Mouse (Mus musculus): ENCODE results near the gene Rnase11. TPM values are rescaled to one million over a fixed set of nuclear protein-coding genes. Genes with fewer than 3 reads are reported as not detected.

Gene Rnase11
- total and polyA plus RNA-seq, 2 experiments: not detected

- peaks cover 3% of the 10 kb centered on the region; the same call in 1 of the 2 replicates for H3K4me1 ChIP-seq (ENCODE audit: control insufficient read depth, insufficient read depth, low read length)
- no peak for TF ChIP-seq POLR2A (IDR thresholded peaks at IDR 0.05; ENCODE audit: extremely low read depth, insufficient read depth, low read length)
- peak; percentile 26; the same call in 1 of the 2 replicates for TF ChIP-seq CTCF (IDR thresholded peaks at IDR 0.05; ENCODE audit: low read depth, low read length)
- H3K79me2 ChIP-seq (ENCODE audit: control insufficient read depth, insufficient read depth, low read length): no peaks in the 10 kb centered on the region
- no peaks in the 10 kb centered on the region for H3K36me3 ChIP-seq (ENCODE audit: control insufficient read depth, insufficient read depth, low read length)
- peak; percentile 46 for DNase-seq (ENCODE audit: extremely low read depth, low read depth, low spot score)
- H3K27me3 ChIP-seq (ENCODE audit: control insufficient read depth, insufficient read depth, low read length): no peaks in the 10 kb centered on the region
- WGBS: 90% methylated on average over 2 of the region's 2 CpGs
- no peak overlapping the region for H3K4me3 ChIP-seq (ENCODE audit: insufficient read depth, low read depth, low read length)
- no peak overlapping the region for H3K27ac ChIP-seq (replicated peaks; ENCODE audit: insufficient read depth, low read depth, low read length)
- H3K9ac ChIP-seq (ENCODE audit: low read depth, low read length): no peak overlapping the region
These were observed 19.7 kb upstream of the Rnase11 start for GRCm38 (mm10) chr14:51069617-51070016.

GRCm38 (mm10) chr14:51068956-51069355 is 19.0 kb upstream of the Rnase11 start:
- H3K4me1 ChIP-seq (ENCODE audit: control insufficient read depth, insufficient read depth, low read length): peaks cover 3% of the 10 kb centered on the region; the same call in 1 of the 2 replicates
- no peaks in the 10 kb centered on the region for H3K27me3 ChIP-seq (ENCODE audit: control insufficient read depth, insufficient read depth, low read length)
- H3K9ac ChIP-seq (ENCODE audit: low read depth, low read length): no peak overlapping the region
- H3K79me2 ChIP-seq (ENCODE audit: control insufficient read depth, insufficient read depth, low read length): no peaks in the 10 kb centered on the region
- no peak for TF ChIP-seq POLR2A (IDR thresholded peaks at IDR 0.05; ENCODE audit: extremely low read depth, insufficient read depth, low read length)
- TF ChIP-seq CTCF (IDR thresholded peaks at IDR 0.05; ENCODE audit: low read depth, low read length): no peak
- no peaks in the 10 kb centered on the region for H3K36me3 ChIP-seq (ENCODE audit: control insufficient read depth, insufficient read depth, low read length)
- no peak overlapping the region for H3K4me3 ChIP-seq (ENCODE audit: insufficient read depth, low read depth, low read length)
- H3K27ac ChIP-seq (replicated peaks; ENCODE audit: insufficient read depth, low read depth, low read length): no peak overlapping the region
- DNase-seq (ENCODE audit: extremely low read depth, low read depth, low spot score): no peak
- WGBS: 94% methylated on average over 5 of the region's 5 CpGs

GRCm38 (mm10) chr14:51060761-51061160 is 10.8 kb upstream of the Rnase11 start:
- Histone ChIP-seq H3K79me2 (ENCODE audit: control insufficient read depth, insufficient read depth, low read length) (no peaks in the 10 kb centered on the region), H3K9ac (ENCODE audit: low read depth, low read length) (no peak overlapping the region), H3K27me3 (ENCODE audit: control insufficient read depth, insufficient read depth, low read length) (no peaks in the 10 kb centered on the region), H3K4me3 (ENCODE audit: insufficient read depth, low read depth, low read length) (no peak overlapping the region), H3K36me3 (ENCODE audit: control insufficient read depth, insufficient read depth, low read length) (no peaks in the 10 kb centered on the region), H3K4me1 (ENCODE audit: control insufficient read depth, insufficient read depth, low read length) (peaks cover 1% of the 10 kb centered on the region; the same call in 1 of the 2 replicates), H3K27ac (replicated peaks; ENCODE audit: insufficient read depth, low read depth, low read length) (no peak overlapping the region)
- 97% methylated on average over 5 of the region's 5 CpGs for WGBS
- DNase-seq (ENCODE audit: extremely low read depth, low read depth, low spot score): no peak
- TF ChIP-seq POLR2A (IDR thresholded peaks at IDR 0.05; ENCODE audit: extremely low read depth, insufficient read depth, low read length) (no peak), CTCF (IDR thresholded peaks at IDR 0.05; ENCODE audit: low read depth, low read length) (no peak)

GRCm38 (mm10) chr14:51057401-51057831 is 7.5 kb upstream of the Rnase11 start, which contains the start of gene Rnase12:
TSS of gene Rnase12 (minus strand) at chr14:51057661.
- no peak for TF ChIP-seq CTCF (IDR thresholded peaks at IDR 0.05; ENCODE audit: low read depth, low read length)
- TF ChIP-seq POLR2A (IDR thresholded peaks at IDR 0.05; ENCODE audit: extremely low read depth, insufficient read depth, low read length): no peak
- no peak for DNase-seq (ENCODE audit: extremely low read depth, low read depth, low spot score)
- 69% methylated on average over 9 of the region's 9 CpGs for WGBS
- H3K79me2 ChIP-seq (ENCODE audit: control insufficient read depth, insufficient read depth, low read length): no peaks in the 10 kb centered on the region
- no peak within 1 kb of the TSS for H3K27ac ChIP-seq (replicated peaks; ENCODE audit: insufficient read depth, low read depth, low read length)
- H3K27me3 ChIP-seq (ENCODE audit: control insufficient read depth, insufficient read depth, low read length): no peaks in the 10 kb centered on the region
- H3K4me1 ChIP-seq (ENCODE audit: control insufficient read depth, insufficient read depth, low read length): no peaks in the 10 kb centered on the region; the same call in 1 of the 2 replicates
- no peaks in the 10 kb centered on the region for H3K36me3 ChIP-seq (ENCODE audit: control insufficient read depth, insufficient read depth, low read length)
- H3K9ac ChIP-seq (ENCODE audit: low read depth, low read length): no peak within 1 kb of the TSS
- H3K4me3 ChIP-seq (ENCODE audit: insufficient read depth, low read depth, low read length): no peak within 1 kb of the TSS

GRCm38 (mm10) chr14:51054243-51055237 is 4.6 kb upstream of the Rnase11 start:
- WGBS: 86% methylated on average over 13 of the region's 13 CpGs
- TF ChIP-seq CTCF (IDR thresholded peaks at IDR 0.05; ENCODE audit: low read depth, low read length) (no peak), POLR2A (IDR thresholded peaks at IDR 0.05; ENCODE audit: extremely low read depth, insufficient read depth, low read length) (no peak)
- no peaks in the 10 kb centered on the region for H3K4me1 ChIP-seq (ENCODE audit: control insufficient read depth, insufficient read depth, low read length)
- H3K79me2 ChIP-seq (ENCODE audit: control insufficient read depth, insufficient read depth, low read length): no peaks in the 10 kb centered on the region
- no peaks in the 10 kb centered on the region for H3K36me3 ChIP-seq (ENCODE audit: control insufficient read depth, insufficient read depth, low read length)
- H3K9ac ChIP-seq (ENCODE audit: low read depth, low read length): no peak overlapping the region
- H3K27ac ChIP-seq (replicated peaks; ENCODE audit: insufficient read depth, low read depth, low read length): no peak overlapping the region
- no peaks in the 10 kb centered on the region for H3K27me3 ChIP-seq (ENCODE audit: control insufficient read depth, insufficient read depth, low read length)
- H3K4me3 ChIP-seq (ENCODE audit: insufficient read depth, low read depth, low read length): no peak overlapping the region
- DNase-seq (ENCODE audit: extremely low read depth, low read depth, low spot score): no peak
